Mouse (Mus musculus) heart, postnatal 0 days (tissue): ENCODE results near the gene Cbx1. TPM values are rescaled to one million over a fixed set of nuclear protein-coding genes. Genes with fewer than 3 reads are reported as not detected.
A peak's percentile ranks its signal among the peaks of the same experiment; 100 is the strongest.

Experiments used
- ATAC-seq: fragments of 200-750 bp; cut with Nextera tagmentation; 2 replicates; pipeline ENCODE4 v1.8.0; 2017; ENCODE audit warnings: low read depth, moderate number of reproducible peaks, moderate library complexity; ENCODE audit not compliant: insufficient read depth
- DNase-seq: peaks from one replicate; pipeline ENCODE4 v3.0.0-alpha.2; 2016; ENCODE audit warnings: low spot score
- H3K27ac ChIP-seq: fragments of 300-500 bp; sonication (generic); 2 replicates; pipeline ENCODE4 v1.5.1; 2014; ENCODE audit warnings: low read depth, mild to moderate bottlenecking
- H3K27me3 ChIP-seq: fragments of 300-500 bp; sonication (generic); 2 replicates; pipeline ENCODE4 v1.6.1; 2014; ENCODE audit warnings: low read length, mixed read lengths; ENCODE audit not compliant: control insufficient read depth, insufficient read depth
- H3K36me3 ChIP-seq: fragments of 300-500 bp; sonication (generic); replicated peaks from 2 replicates; pipeline ENCODE4 v1.6.1; 2014; ENCODE audit warnings: low read length, mixed read lengths; ENCODE audit not compliant: control insufficient read depth, insufficient read depth
- H3K4me1 ChIP-seq: fragments of 300-500 bp; sonication (generic); 2 replicates; pipeline ENCODE4 v1.6.1; 2014; ENCODE audit warnings: antibody characterized with exemption; ENCODE audit not compliant: control insufficient read depth, insufficient read depth
- H3K4me2 ChIP-seq: fragments of 300-500 bp; sonication (generic); 2 replicates; pipeline ENCODE4 v1.6.1; 2014; ENCODE audit warnings: low read depth, mild to moderate bottlenecking, low read length, moderate library complexity
- H3K4me3 ChIP-seq: fragments of 300-500 bp; sonication (generic); 2 replicates; pipeline ENCODE4 v1.5.1; 2014; ENCODE audit warnings: low read depth, low read length
- H3K9ac ChIP-seq: fragments of 300-500 bp; sonication (generic); replicated peaks from 2 replicates; pipeline ENCODE4 v1.6.1; 2014; ENCODE audit warnings: low read depth, low read length, mixed read lengths
- H3K9me3 ChIP-seq: fragments of 300-500 bp; sonication (generic); replicated peaks from 2 replicates; pipeline ENCODE4 v1.6.1; 2016; ENCODE audit warnings: low read length; ENCODE audit not compliant: control insufficient read depth
- CTCF ChIP-seq: IDR thresholded peaks from 2 replicates; pipeline ENCODE4 v1.5.1; 2016; ENCODE audit warnings: antibody characterized with exemption, control low read depth, low read depth
- EP300 ChIP-seq: IDR thresholded peaks from 2 replicates; pipeline ENCODE4 v1.6.1; 2016; ENCODE audit warnings: antibody characterized with exemption, low read depth
- WGBS: fragments of 180-500 bp; shearing (Covaris S2); extraction: QIAGEN DNeasy Blood & Tissue Kit; methylation state at CpG from one replicate; pipeline ENCODE4 v1.1.7; 2014; 5-methylcytosine and 5-hydroxymethylcytosine counted together
- polyA plus RNA-seq: library from polyadenylated mRNA; unstranded; fragments of >200 nt; fragmentation: Nextera tagmentation; extraction: Ambion mirVana; gene quantifications from 2 replicates; pipeline ENCODE4 v1.2.1, GENCODE M21; 2015
- total RNA-seq: library from RNA; depleted of rRNA; stranded (reverse); fragments of >200 nt; gene quantifications from 2 replicates; pipeline ENCODE4 v1.2.3, GENCODE M21; 2014; ENCODE audit warnings: low replicate concordance

Cbx1 gene
- total and polyA plus RNA-seq, 2 experiments from 2014 or later: 9.9 to 35.6 TPM

- ATAC-seq (no peak), DNase-seq (no peak)
- H3K9ac ChIP-seq: no peak overlapping the region
Observed at GRCm38 (mm10) chr11:96761984-96762383, 26.9 kb upstream of the Cbx1 start.

GRCm38 (mm10) chr11:96762742-96763470, 26.0 kb upstream of the Cbx1 start:
- Histone ChIP-seq H3K36me3 (peaks cover 7% of the 10 kb centered on the region; the same call in 1 of the 2 replicates), H3K4me1 (no peaks in the 10 kb centered on the region; the same call in 1 of the 2 replicates), H3K4me2 (no peak overlapping the region), H3K4me3 (no peak overlapping the region), H3K9me3 (no peaks in the 10 kb centered on the region), H3K27ac (no peak overlapping the region), H3K27me3 (no peaks in the 10 kb centered on the region), H3K9ac (no peak overlapping the region)
- DNase-seq (no peak), ATAC-seq (no peak)
- 70% methylated on average over 15 of the region's 15 CpGs for WGBS
- TF ChIP-seq CTCF (no peak), EP300 (no peak)

More at GRCm38 (mm10) chr11:96761984-96762383, 26.9 kb upstream of the Cbx1 start:
- Histone ChIP-seq H3K9me3 (no peaks in the 10 kb centered on the region), H3K4me1 (no peaks in the 10 kb centered on the region; the same call in 1 of the 2 replicates), H3K27me3 (no peaks in the 10 kb centered on the region), H3K4me3 (no peak overlapping the region), H3K36me3 (no peaks in the 10 kb centered on the region), H3K27ac (no peak overlapping the region), H3K4me2 (no peak overlapping the region)
- TF ChIP-seq EP300 (no peak), CTCF (no peak)
- 37% methylated on average over 7 of the region's 7 CpGs for WGBS

GRCm38 (mm10) chr11:96764511-96765350, 24.2 kb upstream of the Cbx1 start:
- no peak overlapping the region for H3K4me2 ChIP-seq
- WGBS: 55% methylated on average over 13 of the region's 13 CpGs
- no peaks in the 10 kb centered on the region; the same call in 1 of the 2 replicates for H3K4me1 ChIP-seq
- H3K4me3 ChIP-seq: no peak overlapping the region
- H3K9me3 ChIP-seq: no peaks in the 10 kb centered on the region
- H3K9ac ChIP-seq: no peak overlapping the region
- no peaks in the 10 kb centered on the region for H3K27me3 ChIP-seq
- H3K27ac ChIP-seq: peak overlapping the region; percentile 68
- DNase-seq: no peak
- no peak for TF ChIP-seq EP300
- no peak for TF ChIP-seq CTCF
- H3K36me3 ChIP-seq: peaks cover 25% of the 10 kb centered on the region
- no peak for ATAC-seq

GRCm38 (mm10) chr11:96765645-96766044, 23.3 kb upstream of the Cbx1 start:
- Histone ChIP-seq H3K36me3 (peaks cover 34% of the 10 kb centered on the region), H3K4me2 (no peak overlapping the region), H3K9me3 (no peaks in the 10 kb centered on the region), H3K27me3 (no peaks in the 10 kb centered on the region), H3K27ac (peak overlapping the region; percentile 68), H3K9ac (no peak overlapping the region), H3K4me1 (no peaks in the 10 kb centered on the region; the same call in 1 of the 2 replicates), H3K4me3 (no peak overlapping the region)
- peak; percentile 29 for ATAC-seq
- TF ChIP-seq EP300 (no peak), CTCF (no peak)
- DNase-seq: no peak
- WGBS: 68% methylated on average over 7 of the region's 7 CpGs

- WGBS: 82% methylated on average over 12 of the region's 12 CpGs
- Histone ChIP-seq H3K27me3 (no peaks in the 10 kb centered on the region), H3K4me3 (no peak overlapping the region), H3K36me3 (peaks cover 42% of the 10 kb centered on the region), H3K4me1 (no peaks in the 10 kb centered on the region; the same call in 1 of the 2 replicates), H3K27ac (no peak overlapping the region), H3K4me2 (no peak overlapping the region), H3K9ac (no peak overlapping the region), H3K9me3 (no peaks in the 10 kb centered on the region)
- DNase-seq (no peak), ATAC-seq (no peak)
- TF ChIP-seq CTCF: no peak
- no peak for TF ChIP-seq EP300
Observed at GRCm38 (mm10) chr11:96766555-96766954, 22.4 kb upstream of the Cbx1 start.
